Mouse (Mus musculus) cerebellum, adult 2 months (tissue): ENCODE results near the gene Mrpl23. TPM values are rescaled to one million over a fixed set of nuclear protein-coding genes. Genes with fewer than 3 reads are reported as not detected.
A peak's percentile ranks its signal among the peaks of the same experiment; 100 is the strongest.

Experiments
- DNase-seq, 2 experiments: peaks; one replicate each; pipeline ENCODE4 v3.0.0; 2021
- H3K27ac ChIP-seq: fragments of 200-500 bp; 2 replicates; pipeline ENCODE4 v1.5.1; 2012; ENCODE audit warnings: low read length, control low read depth, inconsistent platforms; ENCODE audit not compliant: insufficient read depth
- H3K27me3 ChIP-seq: fragments of 200-500 bp; 2 replicates; pipeline ENCODE4 v1.6.1; 2012; ENCODE audit warnings: inconsistent platforms, mild to moderate bottlenecking, low read length, moderate library complexity; ENCODE audit not compliant: control insufficient read depth, insufficient read depth
- H3K4me1 ChIP-seq: fragments of 200-500 bp; 2 replicates; pipeline ENCODE4 v1.6.1; 2011; ENCODE audit warnings: low read length; ENCODE audit not compliant: control insufficient read depth, insufficient read depth
- H3K4me3 ChIP-seq: fragments of 200-500 bp; replicated peaks from 2 replicates; pipeline ENCODE3; 2011; ENCODE audit warnings: mild to moderate bottlenecking, low read depth, low read length, control low read depth; ENCODE audit not compliant: insufficient read depth
- CTCF ChIP-seq: fragments of 200-500 bp; IDR thresholded peaks from 2 replicates; pipeline ENCODE4 v1.5.1; 2011; ENCODE audit warnings: low read depth, mild to moderate bottlenecking, control low read depth, low read length, moderate library complexity, borderline replicate concordance; ENCODE audit not compliant: insufficient read depth
- POLR2A ChIP-seq: fragments of 200-500 bp; IDR thresholded peaks from 2 replicates; pipeline ENCODE4 v1.6.1; 2011; ENCODE audit warnings: low read length, control low read depth, borderline replicate concordance; ENCODE audit not compliant: insufficient read depth
- WGBS: fragments of 180-500 bp; shearing (Covaris S2); methylation state at CpG from one replicate; pipeline ENCODE4 v1.1.7; 2018; 5-methylcytosine and 5-hydroxymethylcytosine counted together
- polyA plus RNA-seq: library from polyadenylated mRNA; depleted of rRNA; stranded (reverse); fragments of >200 nt; gene quantifications from 2 replicates; pipeline ENCODE4 v1.2.3, GENCODE M21; 2012

Mrpl23 gene
- polyA plus RNA-seq, 1 experiment = 87.2 TPM

DNA sequence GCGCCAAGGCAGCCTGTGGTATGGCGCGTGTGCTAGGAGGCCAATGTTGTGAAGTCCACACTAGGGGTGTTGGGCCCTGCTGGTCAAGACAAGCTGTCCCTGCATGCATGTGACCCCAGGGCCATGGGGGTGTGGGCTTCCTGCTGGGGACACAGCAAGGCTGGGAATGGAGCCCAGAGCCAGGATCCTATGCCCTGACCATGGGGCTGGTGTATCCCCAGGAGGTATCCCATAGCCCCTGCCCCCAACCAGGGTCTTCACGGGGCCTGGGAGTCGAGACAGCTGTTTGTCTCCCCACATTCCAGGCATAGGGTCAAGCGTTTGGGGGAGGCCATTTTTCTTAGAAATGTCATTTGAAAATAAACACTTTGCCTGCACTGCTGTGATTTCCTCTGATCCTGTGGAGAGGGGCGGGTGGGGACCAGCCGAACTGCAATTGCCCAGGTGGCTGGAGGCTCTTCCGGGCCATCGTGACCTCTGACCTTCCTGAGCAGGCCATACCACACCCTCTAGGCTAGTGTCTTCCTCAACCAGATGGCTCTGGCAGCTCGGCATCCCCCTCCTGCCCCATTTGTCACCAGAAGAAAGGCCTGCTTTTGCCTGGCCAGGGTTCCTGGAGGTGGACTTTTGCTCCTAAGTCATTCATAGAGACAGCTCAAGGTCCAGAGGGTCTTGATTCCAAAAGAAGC, 32.6 kb downstream of the Mrpl23 start:
- H3K27ac ChIP-seq = no peak overlapping the region
- TF ChIP-seq POLR2A (no peak), CTCF (no peak)
- no peak for DNase-seq
- 61% methylated on average over 11 of the region's 11 CpGs for WGBS
- peaks cover 50% of the 10 kb centered on the region for H3K4me1 ChIP-seq
- H3K4me3 ChIP-seq = no peak overlapping the region
- no peaks in the 10 kb centered on the region for H3K27me3 ChIP-seq

DNA sequence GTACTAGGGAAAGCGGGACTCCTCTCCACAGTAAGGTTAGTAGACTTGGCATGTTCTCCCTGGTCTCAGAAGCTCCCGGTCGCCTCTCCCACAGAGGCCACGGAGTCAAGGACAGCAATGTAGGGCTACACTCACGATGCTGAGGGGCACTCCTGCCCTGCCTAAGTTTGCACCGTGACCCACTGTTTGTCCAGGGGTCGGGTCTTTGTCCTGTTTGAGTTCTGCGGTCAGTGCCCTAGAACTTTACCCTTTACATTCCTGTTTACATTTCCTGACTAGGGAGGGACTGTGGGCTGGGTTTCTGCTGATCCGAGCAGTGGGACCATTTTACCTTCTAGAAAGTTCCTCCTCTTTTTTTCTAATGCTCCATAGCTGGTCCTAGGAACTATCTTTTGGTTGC, 34.0 kb downstream of the Mrpl23 start:
- 93% methylated on average over 9 of the region's 9 CpGs for WGBS
- DNase-seq = no peak
- Histone ChIP-seq H3K4me3 (no peak overlapping the region), H3K27me3 (no peaks in the 10 kb centered on the region), H3K27ac (no peak overlapping the region), H3K4me1 (peaks cover 36% of the 10 kb centered on the region)
- TF ChIP-seq POLR2A = no peak
- TF ChIP-seq CTCF = no peak

DNA sequence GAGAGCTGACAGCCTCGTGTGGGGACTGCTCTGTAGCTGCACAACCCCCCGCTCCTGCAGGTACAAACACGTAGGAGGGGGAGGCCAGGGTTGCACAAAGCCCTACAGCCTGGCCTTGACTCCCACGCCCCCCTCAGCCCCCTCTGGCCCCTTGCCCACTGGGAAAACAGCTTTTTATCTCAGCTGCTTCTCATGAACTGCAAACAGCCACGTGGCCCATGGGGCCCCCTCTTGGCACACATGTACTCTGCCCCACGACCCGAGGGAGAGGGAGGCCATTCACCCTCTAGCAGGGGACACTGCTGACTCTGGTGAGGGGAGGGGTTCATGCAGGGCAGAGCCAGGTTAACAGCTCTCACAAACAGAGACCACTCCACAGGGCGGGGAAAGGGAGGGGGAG, 36.5 kb downstream of the Mrpl23 start:
- H3K4me1 ChIP-seq = peaks cover 18% of the 10 kb centered on the region
- 70% methylated on average over 8 of the region's 8 CpGs for WGBS
- no peak overlapping the region for H3K27ac ChIP-seq

DNA sequence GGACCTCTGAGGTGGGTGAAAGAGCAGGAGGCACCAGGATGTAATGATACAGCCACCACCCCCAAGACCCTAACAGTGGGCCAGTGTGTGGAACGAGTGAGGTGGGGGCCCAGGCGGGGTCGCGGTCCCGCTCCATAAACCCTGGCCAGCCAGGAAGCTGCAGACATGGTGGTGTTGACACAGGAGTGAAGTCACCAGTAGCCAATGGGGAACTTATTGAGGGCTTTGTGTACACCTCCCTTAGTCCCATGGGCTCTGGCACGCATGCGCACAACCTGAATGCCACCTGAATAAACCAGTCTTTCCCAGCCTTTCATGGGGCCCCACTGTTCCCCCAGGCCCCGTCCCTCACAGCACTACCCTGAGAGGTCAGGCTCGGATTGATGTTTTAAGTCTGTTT, 38.1 kb downstream of the Mrpl23 start:
- no peaks in the 10 kb centered on the region for H3K27me3 ChIP-seq
- H3K4me1 ChIP-seq = peaks cover 3% of the 10 kb centered on the region; the same call in 1 of the 2 replicates
- 96% methylated on average over 9 of the region's 9 CpGs for WGBS
- no peak overlapping the region for H3K4me3 ChIP-seq
- no peak overlapping the region for H3K27ac ChIP-seq
- no peak for TF ChIP-seq POLR2A
- TF ChIP-seq CTCF = no peak
- peak in 1 of 2 experiments; percentile 7 for DNase-seq

More for the DNA sequence above, 36.5 kb downstream of the Mrpl23 start:
- no peak for DNase-seq
- H3K4me3 ChIP-seq = no peak overlapping the region
- H3K27me3 ChIP-seq = no peaks in the 10 kb centered on the region
- TF ChIP-seq POLR2A (no peak), CTCF (no peak)

DNA sequence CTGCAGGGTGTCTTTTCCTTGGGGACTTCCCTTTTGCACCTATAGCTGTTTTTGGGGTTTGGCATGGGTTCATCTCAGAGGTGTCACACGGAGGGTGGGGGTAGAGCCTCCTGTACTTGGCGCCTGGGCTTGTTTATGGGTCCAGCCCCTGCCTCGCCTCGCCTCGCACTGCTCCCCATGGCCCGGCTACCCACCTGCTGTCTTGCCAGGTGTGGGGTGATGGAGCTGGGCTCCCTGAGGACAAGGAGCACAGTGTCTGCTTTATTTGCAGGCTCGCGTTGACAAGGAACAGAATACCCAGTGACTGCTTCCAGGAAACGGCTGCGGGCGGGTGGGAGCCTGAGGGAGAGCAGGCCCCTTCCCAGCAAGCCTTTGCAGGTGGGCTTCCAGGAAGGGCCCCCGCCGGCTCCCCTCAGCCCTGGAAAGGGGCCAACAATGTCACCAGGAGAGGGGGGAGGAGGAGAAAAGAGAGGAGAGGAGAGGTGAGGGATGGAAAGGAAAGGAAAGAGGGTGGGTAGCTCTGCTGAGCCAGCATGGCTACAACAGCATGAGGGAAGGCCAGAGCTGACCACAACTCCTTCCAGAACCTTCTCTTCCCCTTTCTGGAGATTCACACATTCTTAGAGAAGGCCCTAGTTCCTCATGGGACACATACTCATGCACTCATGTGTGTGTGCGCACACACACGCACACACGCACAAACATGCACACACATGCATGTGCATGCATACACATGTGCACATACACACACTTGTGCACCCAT, 39.2 kb downstream of the Mrpl23 start:
- Histone ChIP-seq H3K4me3 (no peak overlapping the region), H3K27me3 (no peaks in the 10 kb centered on the region), H3K4me1 (peaks cover 8% of the 10 kb centered on the region), H3K27ac (no peak overlapping the region)
- TF ChIP-seq POLR2A (no peak), CTCF (no peak)
- peak in 1 of 2 experiments; percentile 12 for DNase-seq
- 68% methylated on average over 16 of the region's 16 CpGs for WGBS

DNA sequence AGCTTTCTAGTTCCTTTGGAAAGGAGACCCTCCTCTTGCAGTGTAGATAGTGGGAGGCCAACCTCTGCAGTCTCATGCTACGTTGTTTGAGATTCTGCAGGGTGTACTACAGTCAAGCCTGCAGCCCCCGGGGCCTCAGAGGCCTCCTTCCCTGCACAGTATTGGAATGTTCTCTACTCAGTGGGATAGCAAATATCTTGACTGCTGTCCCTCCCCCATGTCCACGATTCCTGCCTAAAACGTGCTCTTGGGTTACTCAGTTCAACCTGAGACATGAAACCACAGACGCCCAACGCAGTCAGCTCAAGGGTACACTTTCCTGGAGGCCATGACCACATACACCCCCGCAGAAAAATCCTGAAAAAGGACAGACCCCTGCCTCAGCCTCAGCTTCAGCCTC, 39.9 kb downstream of the Mrpl23 start:
- TF ChIP-seq CTCF (no peak), POLR2A (no peak)
- no peak overlapping the region for H3K27ac ChIP-seq
- H3K4me3 ChIP-seq = no peak overlapping the region
- H3K27me3 ChIP-seq = no peaks in the 10 kb centered on the region
- 79% methylated on average over 7 of the region's 7 CpGs for WGBS
- peaks cover 12% of the 10 kb centered on the region for H3K4me1 ChIP-seq
- DNase-seq = no peak

DNA sequence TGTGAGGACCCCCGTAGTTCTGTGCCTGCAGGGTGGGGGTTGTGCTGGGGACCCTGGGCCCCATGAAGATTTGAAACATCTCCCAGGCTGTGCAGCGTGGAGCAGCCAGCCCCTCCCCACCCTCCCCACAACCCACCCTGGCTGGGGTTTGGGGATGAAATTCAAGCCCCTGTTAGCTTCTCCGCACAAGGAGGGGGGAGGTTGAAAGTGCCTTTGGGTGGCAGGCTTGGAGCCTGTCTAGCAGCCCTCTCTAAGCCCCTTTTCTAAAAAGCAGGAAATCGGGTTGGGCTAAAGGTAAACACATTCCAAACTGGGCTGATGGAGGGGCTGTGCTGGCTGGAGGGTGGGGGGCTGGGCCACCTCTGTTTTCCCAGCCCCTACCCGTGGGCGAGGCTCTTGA, 40.5 kb downstream of the Mrpl23 start:
- DNase-seq = no peak
- Histone ChIP-seq H3K27me3 (no peaks in the 10 kb centered on the region), H3K4me3 (no peak overlapping the region), H3K4me1 (peaks cover 12% of the 10 kb centered on the region), H3K27ac (no peak overlapping the region)
- 88% methylated on average over 6 of the region's 6 CpGs for WGBS
- TF ChIP-seq POLR2A (no peak), CTCF (no peak)

DNA sequence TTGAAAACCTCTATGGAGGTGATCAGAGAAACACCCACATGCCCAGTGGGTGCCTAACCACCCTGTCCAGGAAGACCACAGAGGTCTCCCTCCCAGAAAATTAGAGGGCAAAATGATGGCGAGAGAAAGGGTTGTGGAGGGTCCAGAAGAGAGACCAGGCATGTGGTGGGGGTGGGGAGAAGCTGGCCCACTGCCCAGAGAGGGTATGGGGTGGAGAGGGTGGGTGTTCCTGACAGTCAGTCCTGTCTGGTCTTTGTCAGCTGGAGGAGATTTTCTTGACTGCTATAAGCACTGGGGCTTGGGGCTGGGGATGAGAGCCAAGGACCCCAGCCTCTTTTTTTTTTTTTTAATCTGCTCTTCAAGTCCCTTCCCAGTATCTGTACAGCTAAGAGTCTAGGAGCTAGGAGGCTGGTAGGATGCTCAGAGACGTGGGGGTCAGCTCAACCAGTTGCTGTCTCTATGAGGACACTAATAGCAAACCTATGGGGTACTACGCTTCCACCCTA, 41.7 kb downstream of the Mrpl23 start:
- Histone ChIP-seq H3K27ac (no peak overlapping the region), H3K4me3 (no peak overlapping the region), H3K27me3 (no peaks in the 10 kb centered on the region), H3K4me1 (peaks cover 21% of the 10 kb centered on the region)
- TF ChIP-seq POLR2A (no peak), CTCF (no peak)
- 78% methylated on average over 3 of the region's 3 CpGs for WGBS
- DNase-seq = no peak
